Mouse (Mus musculus) gastrocnemius, postnatal 4 days (tissue): ENCODE data around the gene Baz2a. TPM values are rescaled to one million over a fixed set of nuclear protein-coding genes. Genes with fewer than 3 reads are reported as not detected.
"Not testable (repeated sequence)": the region's sequence is repeated elsewhere in the genome, so short reads cannot be mapped to it uniquely, and the experiment has no call there.

Experiments
- DNase-seq, 2 experiments: peaks; one replicate each; pipeline ENCODE4 v3.0.0; 2021 to 2022; ENCODE audit warnings: low spot score in 2 of 2, mixed read lengths in 2 of 2
- total RNA-seq, 2 experiments: library from RNA; stranded (reverse); gene quantifications; 2 replicates each; pipeline ENCODE4 v1.2.3; 2021

Gene Baz2a
- total RNA-seq, 2 experiments from 2014 or later: 24.4 to 24.8 TPM

DNA sequence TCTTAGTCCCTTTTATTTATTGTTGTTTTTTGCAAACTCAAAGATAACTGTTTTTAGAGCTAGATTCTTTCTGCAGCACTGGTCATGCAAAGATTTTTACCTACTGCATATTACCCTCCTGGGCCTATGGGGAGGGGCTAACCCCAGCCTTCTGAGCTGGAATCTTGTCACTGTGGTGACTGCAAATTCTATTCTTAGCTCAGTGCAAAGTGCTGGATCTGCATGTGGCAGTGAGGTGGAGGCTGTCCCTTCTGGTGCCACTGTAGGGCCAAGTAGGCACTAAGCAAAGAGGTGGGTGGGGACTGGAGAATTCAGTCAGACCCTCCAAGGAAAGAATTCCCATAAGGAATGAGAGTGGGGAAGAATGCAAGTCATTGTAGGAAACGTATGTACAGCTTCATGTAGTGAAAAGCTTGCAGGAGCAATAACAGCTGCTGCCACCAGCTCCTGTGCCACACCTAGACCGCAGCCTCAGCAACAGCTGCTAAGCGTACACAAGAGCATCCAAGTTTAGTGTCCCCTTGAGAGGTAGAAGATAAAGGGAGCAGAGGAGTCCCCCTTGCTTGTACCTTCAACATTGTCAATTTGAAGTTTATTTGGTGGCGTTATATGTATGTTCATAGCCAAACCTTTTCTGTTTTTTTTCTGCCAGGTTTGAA is 18.9 kb downstream of the Baz2a start:
- no peak for DNase-seq

DNA sequence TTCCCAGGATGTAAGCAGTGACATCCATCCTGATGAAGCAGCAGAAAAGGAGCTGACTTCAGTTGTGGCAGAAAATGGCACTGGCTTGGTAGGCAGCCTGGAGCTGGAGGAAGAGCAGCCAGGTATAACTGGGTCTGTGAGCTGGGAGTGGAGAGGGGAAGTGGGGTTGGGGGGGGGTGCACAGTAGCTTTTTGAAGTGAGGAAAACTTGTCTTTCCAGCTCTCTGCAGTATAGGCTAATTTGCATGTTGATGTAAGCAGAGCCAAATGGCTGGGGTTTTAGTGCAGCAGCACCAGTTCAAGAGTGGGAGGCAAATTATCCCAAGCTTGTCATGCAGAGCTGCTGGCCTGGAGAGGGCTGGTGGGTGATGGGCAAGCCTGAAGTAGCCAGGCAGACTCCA is 19.9 kb downstream of the Baz2a start:
- DNase-seq: no peak

DNA sequence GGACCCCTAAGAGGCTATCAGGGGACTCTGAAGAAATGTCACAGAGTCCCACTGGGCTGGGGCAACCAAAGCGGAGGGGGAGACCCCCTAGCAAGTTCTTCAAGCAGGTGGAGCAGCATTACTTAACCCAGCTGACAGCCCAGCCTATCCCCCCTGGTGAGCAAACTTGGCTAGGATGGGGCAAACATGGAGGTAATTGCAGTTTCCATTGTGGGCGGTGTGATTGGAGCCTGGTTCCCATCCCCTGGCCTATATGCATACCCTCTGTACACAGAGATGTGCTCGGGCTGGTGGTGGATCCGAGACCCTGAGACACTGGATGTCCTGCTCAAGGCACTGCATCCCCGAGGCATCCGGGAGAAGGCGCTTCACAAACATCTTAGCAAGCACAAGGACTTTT is 32.5 kb downstream of the Baz2a start:
- no peak for DNase-seq

DNA sequence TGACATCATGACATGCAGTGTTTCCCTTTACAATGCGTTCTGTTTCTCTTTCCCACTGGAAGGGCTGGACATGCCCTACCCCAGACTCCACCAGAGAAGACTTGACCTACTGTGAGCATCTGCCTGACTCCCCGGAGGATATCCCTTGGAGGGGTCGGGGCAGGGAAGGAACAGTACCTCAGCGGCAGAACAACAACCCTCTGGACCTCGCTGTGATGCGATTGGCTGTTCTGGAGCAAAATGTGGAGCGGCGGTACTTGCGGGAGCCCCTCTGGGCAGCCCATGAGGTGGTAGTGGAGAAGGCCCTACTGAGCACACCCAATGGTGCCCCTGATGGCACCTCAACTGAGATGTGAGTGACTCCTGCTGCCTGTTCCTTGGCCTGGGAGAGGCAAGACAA is 33.5 kb downstream of the Baz2a start:
- DNase-seq: no peak

DNA sequence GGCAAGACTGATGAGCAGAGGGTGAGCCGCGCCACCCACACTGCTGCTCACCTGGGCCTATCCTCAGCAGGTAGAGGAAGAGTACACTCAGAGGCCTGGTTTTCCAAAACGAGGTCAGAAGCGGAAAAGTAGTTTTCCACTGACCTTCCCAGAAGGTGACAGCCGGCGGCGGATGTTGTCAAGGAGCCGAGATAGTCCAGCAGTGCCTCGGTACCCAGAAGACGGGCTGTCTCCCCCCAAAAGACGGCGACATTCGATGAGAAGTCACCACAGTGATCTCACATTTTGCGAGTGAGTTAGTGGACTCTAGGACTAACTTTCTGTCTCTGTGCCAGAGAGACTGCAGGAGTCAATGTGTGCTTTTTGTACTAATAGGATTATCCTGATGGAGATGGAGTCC is 34.6 kb downstream of the Baz2a start:
- no peak for DNase-seq

DNA sequence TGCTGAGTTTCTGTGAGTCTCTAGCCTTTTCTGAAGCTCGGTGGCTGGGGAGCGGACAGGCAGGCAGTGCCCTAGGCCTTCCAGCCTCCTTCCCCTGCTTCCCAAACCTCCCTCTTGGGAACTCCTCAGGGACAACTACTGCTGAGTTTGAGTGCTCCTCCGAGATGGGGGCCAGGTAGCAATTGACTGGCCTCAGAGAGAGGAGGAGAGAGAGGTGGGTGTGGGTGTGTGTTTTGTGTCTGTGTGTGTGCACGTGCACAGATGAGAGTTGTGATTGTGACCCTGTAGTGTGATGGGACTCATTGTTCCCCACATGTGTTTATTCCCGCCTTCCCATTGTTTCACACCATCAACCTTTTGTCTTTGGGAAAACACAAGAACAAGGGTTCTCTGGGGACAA is 36.1 kb downstream of the Baz2a start:
- no peak for DNase-seq

DNA sequence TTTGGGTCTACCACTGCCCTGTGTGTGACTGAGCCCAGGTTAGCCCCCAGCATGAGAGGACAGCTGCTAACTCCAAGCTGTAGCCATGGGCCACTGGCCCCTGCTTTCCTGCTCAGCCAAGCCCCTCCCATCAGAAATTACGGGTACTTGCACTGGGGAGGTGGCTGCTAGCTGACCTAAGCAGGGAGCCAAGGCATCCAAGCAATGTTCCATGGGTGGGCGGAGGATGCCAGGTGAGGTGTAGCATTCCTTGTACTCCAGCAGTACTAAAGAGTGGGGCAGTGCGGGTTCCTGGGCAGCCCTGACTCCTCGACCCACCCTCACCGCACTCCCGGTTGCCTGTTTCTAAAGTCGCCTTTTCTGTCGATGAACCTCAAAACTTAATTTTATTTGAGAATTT is 36.8 kb downstream of the Baz2a start:
- DNase-seq: no peak

DNA sequence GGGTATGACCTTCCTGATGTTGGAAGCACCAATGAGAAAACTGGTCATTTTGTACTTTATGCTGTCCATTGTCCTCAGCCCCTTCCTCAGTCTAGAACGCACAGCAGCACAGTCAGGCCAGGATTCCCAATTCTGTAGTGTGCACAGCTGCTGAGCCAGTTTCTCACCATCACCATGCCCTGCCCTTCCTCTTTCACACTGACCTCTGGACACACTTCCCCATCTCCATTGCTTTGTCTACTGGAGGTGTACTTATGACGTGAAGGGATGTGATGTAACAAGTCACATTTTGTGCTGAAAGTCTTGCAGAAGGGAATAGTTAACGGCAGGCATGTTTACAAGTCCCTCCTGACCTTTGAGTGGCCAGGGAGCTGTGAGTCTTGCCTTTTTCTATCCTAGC is 39.9 kb downstream of the Baz2a start:
- no peak for DNase-seq

DNA sequence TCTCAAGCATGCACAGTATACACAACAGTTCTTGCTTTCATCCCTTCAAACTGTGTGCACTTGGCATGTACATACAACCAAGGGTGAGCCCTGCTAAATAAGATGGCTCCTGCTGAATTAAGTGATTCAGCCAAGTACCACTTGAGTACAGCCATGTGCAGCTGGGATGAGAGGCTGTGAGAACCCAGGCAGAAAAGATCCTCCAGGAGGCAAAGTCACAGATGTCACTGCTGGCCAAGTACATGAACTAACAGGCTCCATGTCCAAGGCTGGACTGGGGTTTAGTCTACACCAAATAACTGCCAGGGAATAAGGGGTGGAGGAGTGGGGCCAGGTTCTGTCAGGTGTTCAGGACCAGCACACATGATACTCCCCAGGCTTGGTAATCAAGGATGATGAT is 40.4 kb downstream of the Baz2a start:
- no peak for DNase-seq

DNA sequence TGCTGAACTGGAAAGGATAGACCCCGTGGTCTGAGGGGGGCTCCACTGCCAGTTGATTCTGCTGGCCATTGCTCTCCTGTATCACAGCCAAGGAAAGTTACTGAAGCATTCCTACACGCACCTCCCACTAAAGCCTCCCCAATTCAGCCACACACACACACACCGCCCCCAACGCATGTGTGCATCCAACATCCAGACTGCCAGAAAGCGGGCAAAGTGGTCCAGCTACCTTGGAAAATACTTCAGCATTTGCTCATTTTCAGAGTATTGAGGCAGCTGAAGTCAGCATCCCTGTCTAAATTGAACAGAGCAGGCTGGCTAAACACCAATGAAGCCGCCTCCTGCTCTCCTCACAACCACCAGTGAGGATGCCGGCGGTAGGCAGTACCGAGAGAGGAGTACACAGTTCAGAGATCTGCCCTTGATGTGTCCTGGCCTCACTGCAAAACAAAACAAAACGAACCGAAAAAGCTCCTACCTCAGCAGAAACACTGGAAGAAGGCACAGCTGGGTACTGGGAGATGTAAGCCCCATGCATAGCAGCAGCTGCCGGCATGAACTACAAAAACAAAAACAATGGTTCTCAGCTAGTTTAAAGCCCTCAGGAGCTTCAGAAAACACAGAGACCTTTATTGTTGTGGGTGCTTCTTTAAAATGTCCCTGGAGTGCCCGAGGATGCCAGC is 42.4 kb downstream of the Baz2a start:
- DNase-seq: no peak

DNA sequence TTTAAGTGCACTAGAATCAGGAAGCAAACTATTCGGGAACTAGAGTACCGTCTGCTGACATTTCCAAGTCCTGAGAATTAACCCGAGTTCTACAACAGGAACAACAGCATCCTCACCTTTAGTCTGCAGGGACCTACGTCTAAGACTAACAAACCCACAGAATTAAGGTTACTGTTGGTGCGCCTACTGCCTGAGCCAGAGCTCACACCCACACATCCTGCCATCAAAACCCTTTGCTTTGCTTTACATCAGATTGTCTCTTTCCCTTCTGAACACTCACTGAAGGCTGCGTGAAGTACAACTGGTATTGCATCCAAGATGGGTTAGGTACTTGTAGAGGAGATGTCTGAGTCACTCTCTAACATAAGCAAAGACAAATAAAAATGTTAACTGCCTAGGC is 44.0 kb downstream of the Baz2a start:
- DNase-seq: no peak

DNA sequence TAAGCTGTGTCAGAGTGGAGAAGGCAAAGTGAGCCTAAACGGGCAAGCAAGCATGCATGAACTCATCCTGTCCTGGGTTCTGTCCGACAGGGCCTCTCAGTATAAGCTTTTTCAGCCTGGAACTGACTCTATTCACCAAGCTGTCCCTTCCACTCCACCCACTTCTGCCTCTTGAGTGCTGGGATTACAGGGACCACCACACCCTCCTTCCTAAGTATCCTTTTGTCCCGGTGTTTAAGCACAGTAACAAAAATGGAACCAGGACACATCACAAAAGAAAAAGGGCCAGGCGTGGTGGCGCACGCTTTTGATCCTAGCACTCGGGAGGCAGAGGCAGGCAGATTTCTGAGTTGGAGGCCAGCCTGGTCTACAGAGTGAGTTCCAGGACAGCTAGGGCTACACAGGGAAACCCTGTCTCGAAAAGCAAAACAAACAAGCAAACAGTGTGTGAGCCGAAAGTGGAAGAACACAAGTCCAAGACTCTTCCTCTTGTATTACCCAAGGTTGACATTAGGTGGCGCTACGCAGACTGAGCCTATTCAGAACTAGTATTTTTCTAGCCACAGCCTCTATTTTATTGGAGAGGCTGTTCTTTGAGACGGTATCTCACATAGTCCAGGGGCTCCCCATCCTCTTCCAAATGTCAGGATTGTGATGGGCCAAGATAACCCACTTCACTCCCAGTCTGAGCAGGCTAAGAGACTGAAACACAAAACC is 49.0 kb downstream of the Baz2a start:
- peak in 1 of 2 experiments; percentile 52 for DNase-seq

DNA sequence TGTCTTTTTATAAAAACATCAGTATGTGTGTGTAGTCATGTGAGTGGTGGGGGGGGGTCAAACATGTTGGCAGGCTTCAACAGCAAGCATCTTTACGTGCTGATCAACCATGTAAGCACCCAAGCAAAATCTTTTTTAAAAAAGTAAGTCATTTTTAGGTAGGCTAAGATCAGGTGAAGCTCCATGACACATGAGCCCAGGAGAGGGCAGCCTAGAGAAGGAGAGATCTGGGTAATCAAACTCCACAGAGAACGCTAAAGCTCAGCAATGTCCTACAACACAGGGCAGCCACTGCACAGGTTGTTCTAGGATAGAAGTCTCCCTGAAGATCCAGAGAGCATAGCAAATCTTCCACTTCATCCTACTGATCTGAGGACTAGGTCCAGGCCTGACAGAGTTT is 50.8 kb downstream of the Baz2a start:
- no peak for DNase-seq

DNA sequence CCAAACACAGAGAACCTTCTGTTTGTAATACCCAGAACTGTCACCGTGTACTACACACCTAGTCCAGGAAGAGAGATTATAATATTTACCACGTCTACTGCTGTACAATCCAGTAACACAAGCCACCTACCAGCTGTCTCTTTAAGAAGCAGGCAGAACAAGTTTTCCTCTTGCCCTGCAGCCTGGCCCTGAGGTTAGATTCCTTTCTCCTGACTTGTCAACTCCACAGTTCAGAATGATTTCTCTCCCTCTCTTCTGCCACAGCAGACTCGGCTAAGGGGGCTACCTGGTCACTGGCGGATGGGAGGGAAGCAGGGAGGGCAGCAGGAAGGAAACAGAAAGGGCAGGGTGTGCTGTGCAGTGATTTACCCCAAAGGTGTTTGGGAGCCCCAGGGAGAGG is 52.3 kb downstream of the Baz2a start:
- no peak for DNase-seq

DNA sequence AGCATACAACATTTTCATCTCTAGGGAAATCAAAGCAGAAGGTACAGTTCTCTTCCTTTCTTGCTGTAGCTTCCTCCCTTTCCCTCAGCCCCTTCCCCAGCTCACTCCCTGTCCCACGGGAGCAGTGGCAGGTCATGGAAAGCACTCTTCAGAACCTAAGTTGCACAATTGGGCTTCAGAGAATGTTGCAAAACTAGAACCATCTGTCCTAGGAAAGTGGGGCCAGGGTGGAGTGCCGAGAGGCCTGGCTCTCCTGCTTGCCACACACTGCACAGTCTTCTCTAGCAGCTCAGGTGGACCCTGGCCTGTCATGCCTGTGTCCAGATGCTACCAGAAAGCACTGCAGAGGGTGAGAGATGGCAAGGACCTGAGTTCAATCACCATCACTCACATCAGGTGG is 53.6 kb downstream of the Baz2a start:
- DNase-seq: no peak

DNA sequence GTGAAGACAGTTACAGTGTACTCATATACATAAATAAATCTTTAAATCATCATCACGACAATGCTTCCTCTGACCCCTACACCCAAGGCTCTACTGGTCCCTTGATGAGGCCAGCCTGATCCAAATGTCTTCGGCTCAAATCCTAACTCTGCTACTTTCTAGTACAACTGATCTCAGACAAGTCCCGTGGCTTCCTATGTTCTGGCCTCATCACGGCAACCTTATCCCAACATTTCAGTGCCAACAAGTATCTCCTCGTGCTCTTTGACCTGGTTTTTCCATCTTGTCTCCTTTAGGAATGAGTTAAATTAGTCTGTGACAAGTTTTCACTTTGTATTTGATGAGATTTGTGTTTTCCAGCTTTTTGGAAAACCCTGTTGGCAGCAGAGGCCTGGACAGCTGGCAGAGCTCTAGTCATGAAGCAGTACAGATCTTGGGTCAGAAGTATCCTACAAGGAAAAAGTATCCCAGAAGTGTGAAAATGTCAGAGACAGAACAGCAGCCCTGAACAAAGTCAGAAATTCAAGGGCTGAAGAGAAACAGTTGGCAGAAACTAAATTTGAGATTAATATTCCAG is 57.5 kb downstream of the Baz2a start:
- no peak for DNase-seq

DNA sequence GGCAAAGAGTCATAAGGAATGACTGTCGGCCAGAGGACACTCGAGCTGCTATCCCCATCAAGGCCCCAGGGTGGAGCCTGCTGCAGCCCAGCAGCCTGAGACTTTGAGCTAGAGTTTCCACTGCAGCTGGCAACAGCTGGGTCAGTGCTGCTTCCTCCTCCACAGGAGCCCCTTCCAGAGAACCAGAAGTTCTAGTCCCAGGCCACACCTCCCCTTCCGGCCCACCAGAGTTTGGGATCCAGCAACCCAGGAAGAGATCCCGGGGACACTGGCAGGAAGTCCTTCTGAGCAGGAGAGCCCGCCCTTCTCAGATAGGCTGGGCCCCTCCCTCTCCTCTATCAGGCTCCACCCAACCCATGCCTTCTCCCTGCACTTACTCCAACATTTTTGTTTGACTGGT is 58.2 kb downstream of the Baz2a start:
- peak; percentile 64 to 85 for DNase-seq

DNA sequence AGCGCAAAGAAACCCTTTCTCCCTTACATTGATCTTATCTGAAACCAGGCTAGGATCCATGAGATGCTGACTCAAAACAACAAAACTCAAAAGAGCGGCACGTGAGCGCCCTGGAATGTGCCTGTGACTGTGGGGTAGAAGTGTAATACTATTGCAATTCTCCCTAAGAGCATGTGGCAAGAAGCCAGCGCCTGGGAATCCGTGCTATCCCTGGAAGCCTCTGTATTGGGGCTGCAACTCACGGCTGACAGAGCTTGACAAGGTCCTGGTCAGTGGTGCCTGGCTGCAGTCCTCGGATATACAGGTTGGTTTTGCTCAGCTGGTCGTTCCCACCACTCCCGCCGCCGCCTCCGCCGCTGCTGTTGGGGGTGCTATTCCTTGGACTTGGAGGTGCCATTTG is 59.6 kb downstream of the Baz2a start:
- peak; percentile 39 to 65 for DNase-seq

DNA sequence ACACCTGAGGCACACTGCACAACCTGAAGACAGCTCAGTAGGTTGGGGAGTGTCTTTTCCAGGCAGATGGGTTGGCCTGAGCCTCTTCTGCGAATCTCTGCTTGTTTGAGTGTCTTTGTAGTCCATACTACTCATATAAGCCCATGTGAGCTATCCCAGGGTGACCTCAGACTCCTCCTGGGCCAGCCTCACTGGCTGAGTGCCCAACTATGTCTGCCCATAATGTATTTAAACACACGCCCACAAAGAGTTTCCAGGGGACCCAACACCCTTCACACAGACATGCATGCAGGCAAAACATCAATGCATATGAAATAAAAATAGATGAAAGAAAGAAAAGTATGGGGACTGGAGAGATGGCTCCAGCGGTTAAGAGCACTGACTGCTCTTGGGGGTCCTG is 62.6 kb downstream of the Baz2a start:
- no peak for DNase-seq

DNA sequence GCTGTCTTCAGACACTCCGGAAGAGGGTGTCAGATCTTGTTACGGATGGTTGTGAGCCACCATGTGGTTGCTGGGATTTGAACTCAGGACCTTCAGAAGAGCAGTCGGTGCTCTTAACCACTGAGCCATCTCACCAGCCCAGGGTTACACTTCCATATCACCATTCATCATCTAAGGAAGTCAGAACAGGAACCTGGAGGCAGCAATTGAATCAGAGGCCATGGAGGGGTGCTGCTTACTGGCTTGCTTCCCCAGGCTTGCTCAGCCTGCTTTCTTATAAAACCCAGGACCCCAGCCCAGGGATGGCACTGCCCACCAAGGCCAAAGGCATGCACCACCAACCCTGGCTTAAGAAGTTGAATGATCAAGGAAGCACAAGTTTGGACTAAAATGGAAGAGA is 74.3 kb downstream of the Baz2a start:
- not testable (repeated sequence) for DNase-seq

DNA sequence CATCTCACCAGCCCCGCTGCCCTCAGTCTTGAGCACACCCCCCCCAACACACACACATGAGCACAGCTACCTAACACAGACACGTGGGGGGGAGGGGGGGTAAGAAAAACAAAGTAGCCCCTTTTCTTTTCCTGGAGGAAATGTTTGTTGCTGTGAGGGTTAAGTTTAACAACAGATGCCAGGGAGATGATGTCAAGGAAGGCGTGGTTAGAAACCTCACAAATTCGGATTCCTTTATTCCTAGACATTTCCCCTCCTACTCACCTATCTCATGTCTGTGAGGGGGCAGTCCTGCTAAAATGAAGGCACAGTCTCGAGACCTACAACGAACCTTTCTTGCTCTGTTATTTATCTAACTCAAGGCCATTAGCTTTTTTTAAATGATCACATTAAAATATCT is 75.7 kb downstream of the Baz2a start:
- DNase-seq: no peak

DNA sequence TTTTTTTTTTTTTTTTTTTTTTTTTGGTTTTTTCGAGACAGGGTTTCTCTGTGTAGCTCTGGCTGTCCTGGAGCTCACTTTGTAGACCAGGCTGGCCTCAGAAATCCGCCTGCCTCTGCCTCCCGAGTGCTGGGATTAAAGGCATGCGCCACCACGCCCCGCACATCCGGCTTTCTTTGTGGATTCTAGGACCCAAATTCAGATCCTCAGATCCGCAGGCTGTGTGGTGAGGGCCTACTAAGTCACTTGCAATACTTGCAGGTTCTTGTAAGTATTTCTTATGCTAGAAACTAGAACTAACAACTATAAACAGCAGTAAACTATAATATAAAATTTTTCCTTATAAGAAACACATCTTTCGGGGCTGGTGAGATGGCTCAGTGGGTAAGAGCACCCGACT is 80.0 kb downstream of the Baz2a start:
- not testable (repeated sequence) for DNase-seq
